Mouse (Mus musculus): ENCODE measurements at regions not wholly inside any gene's neighbourhood (a gene's known extent, or its start where the extent isn't known, plus 50 kb on each side); places are given as distances from the start of the nearest gene placed in this dataset.

- Histone ChIP-seq H3K36me3 (no peaks in the 10 kb centered on the region), H3K4me1 (peaks cover 9% of the 10 kb centered on the region), H3K4me3 (no peak overlapping the region), H3K27me3 (no peaks in the 10 kb centered on the region), H3K27ac (no peak overlapping the region), H3K9ac (no peak overlapping the region), H3K4me2 (replicated peaks) (no peak overlapping the region), H3K9me3 (no peaks in the 10 kb centered on the region)
- 87% methylated on average over 4 of the region's 4 CpGs for WGBS
- ATAC-seq (ENCODE audit: insufficient number of reproducible peaks, insufficient read depth, low FRiP score, low TSS enrichment), result no peak
These were observed 161.8 kb upstream of the Tll1 start for GRCm38 (mm10) chr8:64367906-64368305.

GRCm38 (mm10) chr8:64366974-64367266, 160.8 kb upstream of the Tll1 start:
- Histone ChIP-seq H3K9me3 (no peaks in the 10 kb centered on the region), H3K27ac (no peak overlapping the region), H3K4me1 (peaks cover 9% of the 10 kb centered on the region), H3K27me3 (no peaks in the 10 kb centered on the region), H3K9ac (no peak overlapping the region), H3K36me3 (no peaks in the 10 kb centered on the region), H3K4me2 (replicated peaks) (no peak overlapping the region), H3K4me3 (no peak overlapping the region)
- no peak for ATAC-seq (ENCODE audit: insufficient number of reproducible peaks, insufficient read depth, low FRiP score, low TSS enrichment)
- WGBS, result 67% methylated on average over 9 of the region's 9 CpGs

GRCm38 (mm10) chr8:64366226-64366973, 160.3 kb upstream of the Tll1 start:
- no peak overlapping the region for H3K27ac ChIP-seq
- H3K9me3 ChIP-seq, result no peaks in the 10 kb centered on the region
- H3K4me1 ChIP-seq, result peaks cover 9% of the 10 kb centered on the region
- WGBS, result 79% methylated on average over 11 of the region's 11 CpGs
- no peak for ATAC-seq (ENCODE audit: insufficient number of reproducible peaks, insufficient read depth, low FRiP score, low TSS enrichment)
- H3K9ac ChIP-seq, result no peak overlapping the region
- H3K4me3 ChIP-seq, result no peak overlapping the region
- H3K36me3 ChIP-seq, result no peaks in the 10 kb centered on the region
- H3K27me3 ChIP-seq, result no peaks in the 10 kb centered on the region
- H3K4me2 ChIP-seq (replicated peaks), result no peak overlapping the region

GRCm38 (mm10) chr8:64357092-64357491, 151.0 kb upstream of the Tll1 start:
- H3K27me3 ChIP-seq, result no peaks in the 10 kb centered on the region
- no peaks in the 10 kb centered on the region for H3K9me3 ChIP-seq
- 87% methylated on average over 5 of the region's 5 CpGs for WGBS
- H3K27ac ChIP-seq, result no peak overlapping the region
- H3K9ac ChIP-seq, result no peak overlapping the region
- ATAC-seq (ENCODE audit: insufficient number of reproducible peaks, insufficient read depth, low FRiP score, low TSS enrichment), result no peak
- H3K4me1 ChIP-seq, result no peaks in the 10 kb centered on the region
- H3K4me3 ChIP-seq, result no peak overlapping the region
- H3K36me3 ChIP-seq, result no peaks in the 10 kb centered on the region
- H3K4me2 ChIP-seq (replicated peaks), result no peak overlapping the region

GRCm38 (mm10) chr8:64348082-64348646, 142.1 kb upstream of the Tll1 start:
- H3K4me1 ChIP-seq, result no peaks in the 10 kb centered on the region
- no peaks in the 10 kb centered on the region for H3K9me3 ChIP-seq
- ATAC-seq (ENCODE audit: insufficient number of reproducible peaks, insufficient read depth, low FRiP score, low TSS enrichment), result no peak
- H3K4me3 ChIP-seq, result no peak overlapping the region
- no peaks in the 10 kb centered on the region for H3K36me3 ChIP-seq
- H3K27ac ChIP-seq, result no peak overlapping the region
- H3K9ac ChIP-seq, result no peak overlapping the region
- WGBS, result 68% methylated on average over 3 of the region's 3 CpGs
- H3K4me2 ChIP-seq (replicated peaks), result no peak overlapping the region
- no peaks in the 10 kb centered on the region for H3K27me3 ChIP-seq

- no peaks in the 10 kb centered on the region for H3K27me3 ChIP-seq
- H3K36me3 ChIP-seq, result no peaks in the 10 kb centered on the region
- no peak overlapping the region for H3K27ac ChIP-seq
- no peak for ATAC-seq (ENCODE audit: insufficient number of reproducible peaks, insufficient read depth, low FRiP score, low TSS enrichment)
- no peak overlapping the region for H3K4me2 ChIP-seq (replicated peaks)
- H3K4me3 ChIP-seq, result no peak overlapping the region
- no peaks in the 10 kb centered on the region for H3K4me1 ChIP-seq
- H3K9ac ChIP-seq, result no peak overlapping the region
- 75% methylated on average over 2 of the region's 2 CpGs for WGBS
- no peaks in the 10 kb centered on the region for H3K9me3 ChIP-seq
These were observed 141.4 kb upstream of the Tll1 start for GRCm38 (mm10) chr8:64347490-64347889.

- H3K36me3 ChIP-seq, result no peaks in the 10 kb centered on the region
- ATAC-seq (ENCODE audit: insufficient number of reproducible peaks, insufficient read depth, low FRiP score, low TSS enrichment), result no peak
- H3K4me3 ChIP-seq, result no peak overlapping the region
- WGBS, result 82% methylated on average over 5 of the region's 5 CpGs
- no peaks in the 10 kb centered on the region for H3K9me3 ChIP-seq
- H3K27ac ChIP-seq, result no peak overlapping the region
- H3K4me2 ChIP-seq (replicated peaks), result no peak overlapping the region
- no peak overlapping the region for H3K9ac ChIP-seq
- no peaks in the 10 kb centered on the region for H3K4me1 ChIP-seq
- H3K27me3 ChIP-seq, result no peaks in the 10 kb centered on the region
These were observed 140.4 kb upstream of the Tll1 start for GRCm38 (mm10) chr8:64346428-64346827.

GRCm38 (mm10) chr8:64344933-64345332, 138.9 kb upstream of the Tll1 start:
- no peak overlapping the region for H3K27ac ChIP-seq
- no peaks in the 10 kb centered on the region for H3K36me3 ChIP-seq
- H3K4me3 ChIP-seq, result no peak overlapping the region
- no peak overlapping the region for H3K4me2 ChIP-seq (replicated peaks)
- H3K9me3 ChIP-seq, result no peaks in the 10 kb centered on the region
- no peaks in the 10 kb centered on the region for H3K27me3 ChIP-seq
- no peak overlapping the region for H3K9ac ChIP-seq
- 93% methylated on average over 1 of the region's 1 CpGs for WGBS
- ATAC-seq (ENCODE audit: insufficient number of reproducible peaks, insufficient read depth, low FRiP score, low TSS enrichment), result no peak
- H3K4me1 ChIP-seq, result no peaks in the 10 kb centered on the region

GRCm38 (mm10) chr8:64343600-64343999, 137.5 kb upstream of the Tll1 start:
- Histone ChIP-seq H3K9ac (no peak overlapping the region), H3K9me3 (no peaks in the 10 kb centered on the region), H3K27me3 (no peaks in the 10 kb centered on the region), H3K4me2 (replicated peaks) (no peak overlapping the region), H3K27ac (no peak overlapping the region), H3K4me3 (no peak overlapping the region), H3K4me1 (no peaks in the 10 kb centered on the region), H3K36me3 (no peaks in the 10 kb centered on the region)
- ATAC-seq (ENCODE audit: insufficient number of reproducible peaks, insufficient read depth, low FRiP score, low TSS enrichment), result no peak
- 79% methylated on average over 7 of the region's 7 CpGs for WGBS

- H3K9me3 ChIP-seq, result no peaks in the 10 kb centered on the region
- no peaks in the 10 kb centered on the region for H3K4me1 ChIP-seq
- H3K36me3 ChIP-seq, result no peaks in the 10 kb centered on the region
- H3K27me3 ChIP-seq, result no peaks in the 10 kb centered on the region
- no peak overlapping the region for H3K4me3 ChIP-seq
- ATAC-seq (ENCODE audit: insufficient number of reproducible peaks, insufficient read depth, low FRiP score, low TSS enrichment), result no peak
- H3K27ac ChIP-seq, result no peak overlapping the region
- no peak overlapping the region for H3K4me2 ChIP-seq (replicated peaks)
- no peak overlapping the region for H3K9ac ChIP-seq
These were observed 136.3 kb upstream of the Tll1 start for GRCm38 (mm10) chr8:64342397-64342796.

GRCm38 (mm10) chr8:64337356-64337755, 131.3 kb upstream of the Tll1 start:
- Histone ChIP-seq H3K9me3 (no peaks in the 10 kb centered on the region), H3K36me3 (no peaks in the 10 kb centered on the region), H3K4me1 (peaks cover 6% of the 10 kb centered on the region; the same call in 1 of the 2 replicates), H3K27me3 (no peaks in the 10 kb centered on the region), H3K4me2 (replicated peaks) (no peak overlapping the region), H3K27ac (no peak overlapping the region), H3K4me3 (no peak overlapping the region), H3K9ac (no peak overlapping the region)
- 68% methylated on average over 7 of the region's 7 CpGs for WGBS
- ATAC-seq (ENCODE audit: insufficient number of reproducible peaks, insufficient read depth, low FRiP score, low TSS enrichment), result no peak

GRCm38 (mm10) chr8:64336546-64336945, 130.5 kb upstream of the Tll1 start:
- Histone ChIP-seq H3K27ac (no peak overlapping the region), H3K27me3 (no peaks in the 10 kb centered on the region), H3K9ac (no peak overlapping the region), H3K4me3 (no peak overlapping the region), H3K4me2 (replicated peaks) (no peak overlapping the region), H3K4me1 (peaks cover 6% of the 10 kb centered on the region; the same call in 1 of the 2 replicates), H3K9me3 (no peaks in the 10 kb centered on the region), H3K36me3 (no peaks in the 10 kb centered on the region)
- ATAC-seq (ENCODE audit: insufficient number of reproducible peaks, insufficient read depth, low FRiP score, low TSS enrichment), result no peak

Data from embryonic facial prominence, embryonic 12.5 days (tissue).